Mouse (Mus musculus): Measurements from ENCODE around the gene Runx1. TPM values are rescaled to one million over a fixed set of nuclear protein-coding genes. Genes with fewer than 3 reads are reported as not detected.

Runx1 gene
- total and polyA plus RNA-seq, 3 experiments, result 3.1 to 10.9 (median 4.7) TPM

DNA sequence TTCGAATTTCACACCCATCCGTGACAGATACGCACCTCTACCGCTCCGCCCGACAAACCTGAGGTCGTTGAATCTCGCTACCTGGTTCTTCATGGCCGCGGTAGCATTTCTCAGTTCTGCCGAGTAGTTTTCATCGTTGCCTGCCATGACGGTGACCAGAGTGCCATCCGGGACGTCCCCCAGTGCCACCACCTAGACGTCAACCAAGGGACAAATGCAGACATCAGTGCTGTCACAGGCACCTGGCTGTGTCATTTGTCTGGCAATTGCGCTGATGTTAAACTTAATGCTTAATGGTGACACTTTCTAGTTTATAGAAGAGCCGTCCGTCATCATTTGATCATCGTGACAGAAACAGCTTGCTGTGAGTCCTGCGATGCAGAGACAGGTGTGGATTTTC is 137.0 kb downstream of the Runx1 start:
- H3K79me2 ChIP-seq (replicated peaks; ENCODE audit: control insufficient read depth, extremely low read depth, insufficient read depth, poor library complexity, severe bottlenecking), result 0 out of 2 replicates have a peak, but pooled peaks cover 2% of the 10 kb centered on the region
- H3K27me3 ChIP-seq (replicated peaks), result no peaks in the 10 kb centered on the region
- no peak overlapping the region for H3K27ac ChIP-seq (ENCODE audit: insufficient read depth, low read depth)
- no peak overlapping the region for H3K9ac ChIP-seq (ENCODE audit: insufficient read depth, low read depth)
- peaks cover 7 to 34% of the 10 kb centered on the region in 2 experiments; a peak in 3 of 4 replicates for H3K4me1 ChIP-seq (ENCODE audit: control insufficient read depth in 1 of 2, insufficient read depth in 2 of 2)
- in situ Hi-C loops (cut with MboI; ENCODE audit: low pct_ligation_motif_present, low pct_unique_long_range_greater_than_20kb, low sequenced_read_pairs) (no loop called here), dilution Hi-C loops (cut with MboI; ENCODE audit: extremely low pct_ligation_motif_present, extremely low pct_unique_long_range_greater_than_20kb, low sequenced_read_pairs) (no loop called here)
- H3K36me3 ChIP-seq (replicated peaks in 1 of 2; ENCODE audit: control insufficient read depth in 1 of 2, insufficient read depth in 1 of 2, low read length in 1 of 2), result peaks cover 3 to 60% of the 10 kb centered on the region in 2 experiments
- no peak overlapping the region for H3K4me2 ChIP-seq (ENCODE audit: insufficient read depth, low read depth, poor library complexity, severe bottlenecking)
- no peak for TF ChIP-seq UBTF (IDR thresholded peaks at IDR 0.05; ENCODE audit: low read depth, low read length)
- TF ChIP-seq CHD1 (IDR thresholded peaks at IDR 0.05; ENCODE audit: low read depth, low read length), result no peak
- no peak for TF ChIP-seq MYC (IDR thresholded peaks at IDR 0.05; ENCODE audit: low read depth, low read length)
- TF ChIP-seq POLR2A (IDR thresholded peaks at IDR 0.05; ENCODE audit: low read depth, low read length), result no peak
- no peak for TF ChIP-seq NELFE (IDR thresholded peaks at IDR 0.05; ENCODE audit: low read depth, low read length)
- no peak for TF ChIP-seq PAX5 (IDR thresholded peaks at IDR 0.05; ENCODE audit: low read length)
- TF ChIP-seq USF2 (conservative IDR thresholded peaks at IDR 0.05; ENCODE audit: low read depth, low read length), result no peak
- TF ChIP-seq MEF2A (IDR thresholded peaks at IDR 0.05; ENCODE audit: borderline replicate concordance, low read depth, low read length), result no peak
- no peak for TF ChIP-seq E2F4 (IDR thresholded peaks at IDR 0.05; ENCODE audit: insufficient replicate concordance, low read depth, low read length)
- TF ChIP-seq IRF4 (IDR thresholded peaks at IDR 0.05; ENCODE audit: low read depth, low read length), result no peak
- TF ChIP-seq SIN3A (IDR thresholded peaks at IDR 0.05; ENCODE audit: low read length), result no peak
- no peak for TF ChIP-seq USF1 (IDR thresholded peaks at IDR 0.05; ENCODE audit: low read depth, low read length)
- no peak for TF ChIP-seq KAT2A (IDR thresholded peaks at IDR 0.05; ENCODE audit: insufficient replicate concordance, low read length)
- no peak for DNase-seq (ENCODE audit: extremely low read depth)
- no peak overlapping the region for H3K4me3 ChIP-seq (replicated peaks in 1 of 3; ENCODE audit: low read depth in 2 of 3, low read length in 2 of 3, poor library complexity in 1 of 3)
- H3K9me3 ChIP-seq (replicated peaks; ENCODE audit: low read length), result no peaks in the 10 kb centered on the region

GRCm38 (mm10) chr16:92686978-92687377 is 139.0 kb downstream of the Runx1 start:
- no peak for TF ChIP-seq ELF1 (IDR thresholded peaks at IDR 0.05; ENCODE audit: low read depth, low read length)
- Histone ChIP-seq H3K4me3 (replicated peaks in 1 of 3; ENCODE audit: low read depth in 2 of 3, low read length in 2 of 3, poor library complexity in 1 of 3) (no peak overlapping the region), H3K27ac (ENCODE audit: insufficient read depth, low read depth) (no peak overlapping the region), H3K4me1 (ENCODE audit: control insufficient read depth in 1 of 2, insufficient read depth in 2 of 2) (peaks cover 11 to 30% of the 10 kb centered on the region in 2 experiments; a peak in 3 of 4 replicates), H3K36me3 (replicated peaks in 1 of 2; ENCODE audit: control insufficient read depth in 1 of 2, insufficient read depth in 1 of 2, low read length in 1 of 2) (peaks cover 8 to 67% of the 10 kb centered on the region in 2 experiments), H3K27me3 (replicated peaks) (no peaks in the 10 kb centered on the region), H3K9ac (ENCODE audit: insufficient read depth, low read depth) (no peak overlapping the region), H3K9me3 (replicated peaks; ENCODE audit: low read length) (no peaks in the 10 kb centered on the region), H3K4me2 (ENCODE audit: insufficient read depth, low read depth, poor library complexity, severe bottlenecking) (no peak overlapping the region), H3K79me2 (replicated peaks; ENCODE audit: control insufficient read depth, extremely low read depth, insufficient read depth, poor library complexity, severe bottlenecking) (no peaks in the 10 kb centered on the region)
- dilution Hi-C loops (cut with MboI; ENCODE audit: extremely low pct_ligation_motif_present, extremely low pct_unique_long_range_greater_than_20kb, low sequenced_read_pairs), result no loop called here
- in situ Hi-C loops (cut with MboI; ENCODE audit: low pct_ligation_motif_present, low pct_unique_long_range_greater_than_20kb, low sequenced_read_pairs), result no loop called here
- no peak for DNase-seq (ENCODE audit: extremely low read depth)

- Histone ChIP-seq H3K4me2 (ENCODE audit: insufficient read depth, low read depth, poor library complexity, severe bottlenecking) (no peak overlapping the region), H3K27ac (ENCODE audit: insufficient read depth, low read depth) (no peak overlapping the region), H3K79me2 (replicated peaks; ENCODE audit: control insufficient read depth, extremely low read depth, insufficient read depth, poor library complexity, severe bottlenecking) (no peaks in the 10 kb centered on the region), H3K36me3 (replicated peaks in 1 of 2; ENCODE audit: control insufficient read depth in 1 of 2, insufficient read depth in 1 of 2, low read length in 1 of 2) (peaks cover 10 to 67% of the 10 kb centered on the region in 2 experiments), H3K9me3 (replicated peaks; ENCODE audit: low read length) (no peaks in the 10 kb centered on the region), H3K4me3 (replicated peaks in 1 of 3; ENCODE audit: low read depth in 2 of 3, low read length in 2 of 3, poor library complexity in 1 of 3) (no peak overlapping the region), H3K4me1 (ENCODE audit: control insufficient read depth in 1 of 2, insufficient read depth in 2 of 2) (peaks cover 7 to 20% of the 10 kb centered on the region in 2 experiments; a peak in 3 of 4 replicates), H3K9ac (ENCODE audit: insufficient read depth, low read depth) (no peak overlapping the region), H3K27me3 (replicated peaks) (no peaks in the 10 kb centered on the region)
- DNase-seq (ENCODE audit: extremely low read depth), result no peak
- in situ Hi-C loops (cut with MboI; ENCODE audit: low pct_ligation_motif_present, low pct_unique_long_range_greater_than_20kb, low sequenced_read_pairs), result no loop called here
- no peak for TF ChIP-seq CHD1 (IDR thresholded peaks at IDR 0.05; ENCODE audit: low read depth, low read length)
- no peak for TF ChIP-seq BHLHE40 (IDR thresholded peaks at IDR 0.05; ENCODE audit: low read depth, low read length)
- no peak for TF ChIP-seq TCF12 (IDR thresholded peaks at IDR 0.05; ENCODE audit: low read depth, low read length)
- TF ChIP-seq MXI1 (IDR thresholded peaks at IDR 0.05; ENCODE audit: low read depth, low read length), result no peak
- no peak for TF ChIP-seq PAX5 (IDR thresholded peaks at IDR 0.05; ENCODE audit: low read length)
- TF ChIP-seq MAZ (IDR thresholded peaks at IDR 0.05; ENCODE audit: low read depth, low read length), result no peak
- dilution Hi-C loops (cut with MboI; ENCODE audit: extremely low pct_ligation_motif_present, extremely low pct_unique_long_range_greater_than_20kb, low sequenced_read_pairs), result no loop called here
Measured at GRCm38 (mm10) chr16:92685766-92686315, 140.1 kb downstream of the Runx1 start.
